Mouse (Mus musculus) urinary bladder, postnatal 4 days (tissue): Measurements from ENCODE around the gene 2410004P03Rik.

Experiments used
- DNase-seq, 2 experiments: peaks; one replicate each; pipeline ENCODE4 v3.0.0; 2021 to 2022; ENCODE audit warnings: low spot score in 2 of 2

The 2410004P03Rik gene

GRCm38 (mm10) chr12:17011100-17011870 lies at the start of gene 2410004P03Rik:
Gene 2410004P03Rik, minus strand, starts transcription at chr12:17011727.
- peak; percentile 70 to 86 for DNase-seq

- no peak for DNase-seq
Observed at GRCm38 (mm10) chr12:17061183-17061722, 49.7 kb upstream of the 2410004P03Rik start.

GRCm38 (mm10) chr12:17058490-17058889 lies 47.0 kb upstream of the 2410004P03Rik start:
- DNase-seq: no peak

- no peak for DNase-seq
Observed at GRCm38 (mm10) chr12:17057110-17057509, 45.6 kb upstream of the 2410004P03Rik start.

GRCm38 (mm10) chr12:17055766-17056165 lies 44.2 kb upstream of the 2410004P03Rik start:
- DNase-seq: no peak

GRCm38 (mm10) chr12:17054691-17055090 lies 43.2 kb upstream of the 2410004P03Rik start:
- no peak for DNase-seq

- DNase-seq: no peak
Observed at GRCm38 (mm10) chr12:17052673-17053072, 41.1 kb upstream of the 2410004P03Rik start.

GRCm38 (mm10) chr12:17051057-17051456 lies 39.5 kb upstream of the 2410004P03Rik start:
- DNase-seq: no peak

- DNase-seq: no peak
Observed at GRCm38 (mm10) chr12:17049796-17050195, 38.3 kb upstream of the 2410004P03Rik start.

GRCm38 (mm10) chr12:17048979-17049612 lies 37.6 kb upstream of the 2410004P03Rik start:
- DNase-seq: no peak

GRCm38 (mm10) chr12:17043311-17043710 lies 31.8 kb upstream of the 2410004P03Rik start:
- no peak for DNase-seq

GRCm38 (mm10) chr12:17040567-17040966 lies 29.0 kb upstream of the 2410004P03Rik start:
- no peak for DNase-seq

GRCm38 (mm10) chr12:17039415-17039814 lies 27.9 kb upstream of the 2410004P03Rik start:
- DNase-seq: no peak

GRCm38 (mm10) chr12:17038246-17038645 lies 26.7 kb upstream of the 2410004P03Rik start:
- no peak for DNase-seq

- no peak for DNase-seq
Observed at GRCm38 (mm10) chr12:17037053-17037610, 25.6 kb upstream of the 2410004P03Rik start.

GRCm38 (mm10) chr12:17036532-17036931 lies 25.0 kb upstream of the 2410004P03Rik start:
- no peak for DNase-seq

- no peak for DNase-seq
Observed at GRCm38 (mm10) chr12:17035128-17035527, 23.6 kb upstream of the 2410004P03Rik start.

GRCm38 (mm10) chr12:17034671-17035070 lies 23.1 kb upstream of the 2410004P03Rik start:
- DNase-seq: no peak

GRCm38 (mm10) chr12:17033464-17033841 lies 21.9 kb upstream of the 2410004P03Rik start:
- no peak for DNase-seq

- DNase-seq: peak; percentile 38 to 81
Observed at GRCm38 (mm10) chr12:17032694-17033463, 21.4 kb upstream of the 2410004P03Rik start.

GRCm38 (mm10) chr12:17024554-17025110 lies 13.1 kb upstream of the 2410004P03Rik start:
- DNase-seq: no peak
